Mouse (Mus musculus) intestine, embryonic 16.5 days (tissue): ENCODE measurements around the gene Med29. TPM values are rescaled to one million over a fixed set of nuclear protein-coding genes. Genes with fewer than 3 reads are reported as not detected.
A peak's percentile ranks its signal among the peaks of the same experiment; 100 is the strongest.
"Not testable (repeated sequence)": the region's sequence is repeated elsewhere in the genome, so short reads cannot be mapped to it uniquely, and the experiment has no call there.

Source experiments
- ATAC-seq: fragments of 200-750 bp; cut with Nextera tagmentation; 2 replicates; pipeline ENCODE4 v1.8.0; 2017; ENCODE audit warnings: moderate TSS enrichment, moderate library complexity
- H3K27ac ChIP-seq: fragments of 300-500 bp; sonication (generic); 2 replicates; pipeline ENCODE4 v1.5.1; 2014; ENCODE audit warnings: mild to moderate bottlenecking, low read length
- H3K27me3 ChIP-seq: fragments of 300-500 bp; sonication (generic); replicated peaks from 2 replicates; pipeline ENCODE4 v1.6.1; 2014; ENCODE audit warnings: low read length, control low read depth, mixed read lengths; ENCODE audit not compliant: control insufficient read depth, insufficient read depth
- H3K36me3 ChIP-seq: fragments of 300-500 bp; sonication (generic); 2 replicates; pipeline ENCODE4 v1.6.1; 2014; ENCODE audit warnings: low read length, control low read depth; ENCODE audit not compliant: control insufficient read depth, insufficient read depth
- H3K4me1 ChIP-seq: fragments of 300-500 bp; sonication (generic); 2 replicates; pipeline ENCODE4 v1.6.1; 2014; ENCODE audit warnings: low read length, control low read depth, mixed read lengths; ENCODE audit not compliant: control insufficient read depth, insufficient read depth
- H3K4me2 ChIP-seq: fragments of 300-500 bp; sonication (generic); 2 replicates; pipeline ENCODE4 v1.6.1; 2014; ENCODE audit warnings: low read depth, low read length, control low read depth
- H3K4me3 ChIP-seq: fragments of 300-500 bp; sonication (generic); 2 replicates; pipeline ENCODE4 v1.5.1; 2014; ENCODE audit warnings: mild to moderate bottlenecking, low read length
- H3K9ac ChIP-seq: fragments of 300-500 bp; sonication (generic); 2 replicates; pipeline ENCODE4 v1.6.1; 2014; ENCODE audit warnings: low read depth, low read length
- H3K9me3 ChIP-seq: fragments of 300-500 bp; sonication (generic); 2 replicates; pipeline ENCODE4 v1.6.1; 2016; ENCODE audit warnings: low read length, control low read depth; ENCODE audit not compliant: control insufficient read depth
- WGBS: fragments of 180-500 bp; shearing (Covaris S2); extraction: QIAGEN DNeasy Blood & Tissue Kit; methylation state at CpG from one replicate; pipeline ENCODE4 v1.1.7; 2014; 5-methylcytosine and 5-hydroxymethylcytosine counted together
- polyA plus RNA-seq: library from polyadenylated mRNA; unstranded; fragments of >200 nt; fragmentation: Nextera tagmentation; extraction: Ambion mirVana; gene quantifications from 2 replicates; pipeline ENCODE4 v1.2.1, GENCODE M21; 2015

The Med29 gene
- polyA plus RNA-seq, 1 experiment from 2014 or later = 53.9 TPM

DNA sequence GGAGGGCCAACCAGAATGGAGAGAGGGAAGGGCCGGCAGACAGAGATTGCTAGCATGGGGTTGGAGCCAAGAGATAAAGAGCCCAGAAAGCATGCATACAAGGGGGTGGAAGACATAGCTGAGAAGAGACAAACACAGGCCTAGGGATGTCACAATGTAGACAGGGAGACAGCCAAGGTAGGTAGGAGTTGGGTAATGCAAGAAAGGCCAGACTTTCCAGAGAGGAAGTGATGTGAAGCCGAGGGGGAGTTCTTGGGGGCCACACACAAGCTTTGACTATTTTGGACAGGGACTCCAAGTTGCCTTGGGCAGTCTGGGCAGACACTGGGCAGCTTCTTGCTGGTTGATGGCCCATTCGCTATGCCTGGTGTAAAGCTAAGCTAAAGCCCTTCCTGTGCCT, 9.4 kb upstream of the Med29 start:
- Histone ChIP-seq H3K27ac (no peak overlapping the region), H3K9ac (no peak overlapping the region), H3K4me3 (no peak overlapping the region), H3K9me3 (no peaks in the 10 kb centered on the region), H3K36me3 (peaks cover 29% of the 10 kb centered on the region), H3K27me3 (no peaks in the 10 kb centered on the region), H3K4me1 (no peaks in the 10 kb centered on the region), H3K4me2 (no peak overlapping the region)
- no peak for ATAC-seq
- 85% methylated on average over 3 of the region's 3 CpGs for WGBS

DNA sequence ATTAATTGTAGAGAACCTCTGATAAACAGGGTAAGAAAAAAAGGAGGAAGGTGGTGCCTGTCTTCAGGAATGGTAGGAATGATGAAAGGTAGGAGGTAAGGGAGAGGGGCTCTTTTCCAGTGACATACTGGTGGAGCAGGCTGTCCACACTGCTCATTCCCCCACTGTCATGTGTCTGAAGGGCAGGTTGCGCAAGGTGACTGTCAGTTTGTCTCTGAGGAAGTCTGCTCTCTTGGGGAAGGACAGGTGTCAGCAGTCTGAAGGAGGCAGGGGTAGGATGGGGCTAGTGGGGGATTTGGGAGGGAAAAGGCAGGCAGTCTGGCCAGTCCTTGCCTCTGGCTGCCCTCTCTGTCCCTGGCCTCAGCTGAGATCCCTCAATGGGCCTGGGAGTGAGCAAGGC, 8.5 kb upstream of the Med29 start:
- no peak overlapping the region for H3K27ac ChIP-seq

DNA sequence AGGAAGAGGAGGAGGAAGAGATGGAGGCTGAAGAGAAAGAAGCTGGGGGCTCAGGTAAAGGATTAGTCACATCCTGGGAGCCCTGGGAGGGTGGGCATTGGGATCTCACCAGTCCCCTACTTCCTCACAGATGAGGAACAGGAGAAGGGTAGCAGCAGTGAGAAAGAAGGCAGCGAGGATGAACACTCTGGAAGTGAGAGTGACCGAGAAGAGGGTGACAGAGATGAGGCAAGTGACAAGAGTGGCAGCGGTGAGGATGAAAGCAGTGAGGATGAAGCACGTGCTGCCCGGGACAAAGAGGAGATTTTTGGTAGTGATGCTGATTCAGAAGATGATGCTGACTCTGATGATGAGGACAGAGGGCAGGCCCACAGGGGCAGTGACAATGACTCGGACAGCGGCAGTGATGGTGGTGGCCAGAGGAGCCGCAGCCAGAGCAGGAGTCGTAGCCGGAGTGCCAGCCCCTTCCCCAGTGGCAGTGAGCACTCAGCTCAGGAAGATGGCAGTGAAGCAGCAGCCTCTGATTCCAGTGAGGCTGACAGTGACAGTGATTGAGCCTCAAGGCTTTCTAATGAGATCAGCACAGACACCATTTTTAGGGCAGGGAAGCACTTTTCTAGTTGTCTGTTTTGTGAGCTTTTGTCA, 6.3 kb upstream of the Med29 start:
- Histone ChIP-seq H3K9me3 (no peaks in the 10 kb centered on the region), H3K36me3 (peaks cover 14% of the 10 kb centered on the region), H3K27ac (no peak overlapping the region), H3K9ac (no peak overlapping the region), H3K4me1 (peaks cover 1% of the 10 kb centered on the region), H3K27me3 (no peaks in the 10 kb centered on the region), H3K4me2 (no peak overlapping the region), H3K4me3 (no peak overlapping the region)
- no peak for ATAC-seq
- WGBS = 92% methylated on average over 10 of the region's 10 CpGs

More for the DNA sequence above, 8.5 kb upstream of the Med29 start:
- H3K4me2 ChIP-seq = no peak overlapping the region
- H3K27me3 ChIP-seq = no peaks in the 10 kb centered on the region
- H3K9ac ChIP-seq = no peak overlapping the region
- WGBS = 100% methylated on average over 1 of the region's 1 CpGs
- no peaks in the 10 kb centered on the region for H3K9me3 ChIP-seq
- H3K4me3 ChIP-seq = no peak overlapping the region
- no peak for ATAC-seq
- peaks cover 22% of the 10 kb centered on the region for H3K36me3 ChIP-seq
- H3K4me1 ChIP-seq = no peaks in the 10 kb centered on the region

DNA sequence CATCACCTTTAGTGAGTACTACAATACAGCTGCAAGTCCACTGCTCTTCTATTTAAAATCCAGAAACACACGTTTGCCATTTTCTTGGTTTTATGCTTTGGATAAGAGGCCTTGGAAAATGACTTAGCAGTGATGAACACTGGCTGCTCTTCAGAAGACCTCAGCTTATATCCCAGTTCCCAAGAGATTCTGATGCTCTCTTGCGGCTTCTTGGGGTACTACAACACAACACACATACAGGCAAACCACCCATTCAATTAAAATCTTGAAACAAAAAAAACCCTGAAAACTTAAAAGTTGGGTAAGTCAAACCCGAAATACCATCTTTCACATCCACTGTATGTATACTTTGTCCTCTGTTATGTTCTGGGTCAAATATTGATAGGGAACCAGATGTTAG, 5.5 kb upstream of the Med29 start:
- 71% methylated on average over 3 of the region's 3 CpGs for WGBS
- peaks cover 12% of the 10 kb centered on the region for H3K36me3 ChIP-seq

DNA sequence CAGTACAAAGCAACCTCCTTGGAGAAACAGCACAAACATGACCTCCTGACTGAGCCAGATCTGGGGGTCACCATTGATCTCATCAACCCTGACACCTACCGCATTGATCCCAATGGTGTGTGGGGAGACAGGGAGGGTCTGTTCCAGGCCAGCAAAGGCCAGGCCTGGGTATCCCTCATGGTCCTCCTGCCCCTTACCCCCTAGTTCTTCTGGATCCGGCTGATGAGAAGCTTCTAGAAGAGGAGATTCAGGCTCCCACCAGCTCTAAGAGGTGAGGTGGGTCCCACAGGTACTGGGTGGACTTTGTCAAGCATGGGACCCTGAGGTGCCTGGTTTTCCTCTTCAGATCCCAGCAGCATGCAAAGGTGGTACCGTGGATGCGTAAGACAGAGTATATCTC, 2.9 kb upstream of the Med29 start:
- Histone ChIP-seq H3K4me2 (no peak overlapping the region), H3K36me3 (peaks cover 12% of the 10 kb centered on the region), H3K4me1 (peaks cover 12% of the 10 kb centered on the region), H3K27me3 (no peaks in the 10 kb centered on the region), H3K9ac (no peak overlapping the region), H3K9me3 (no peaks in the 10 kb centered on the region), H3K4me3 (no peak overlapping the region), H3K27ac (no peak overlapping the region)
- 94% methylated on average over 4 of the region's 4 CpGs for WGBS
- ATAC-seq = no peak

More for the DNA sequence above, 5.5 kb upstream of the Med29 start:
- Histone ChIP-seq H3K27me3 (no peaks in the 10 kb centered on the region), H3K4me1 (peaks cover 6% of the 10 kb centered on the region), H3K4me3 (no peak overlapping the region), H3K27ac (no peak overlapping the region), H3K9me3 (no peaks in the 10 kb centered on the region), H3K9ac (no peak overlapping the region), H3K4me2 (no peak overlapping the region)
- no peak for ATAC-seq

DNA sequence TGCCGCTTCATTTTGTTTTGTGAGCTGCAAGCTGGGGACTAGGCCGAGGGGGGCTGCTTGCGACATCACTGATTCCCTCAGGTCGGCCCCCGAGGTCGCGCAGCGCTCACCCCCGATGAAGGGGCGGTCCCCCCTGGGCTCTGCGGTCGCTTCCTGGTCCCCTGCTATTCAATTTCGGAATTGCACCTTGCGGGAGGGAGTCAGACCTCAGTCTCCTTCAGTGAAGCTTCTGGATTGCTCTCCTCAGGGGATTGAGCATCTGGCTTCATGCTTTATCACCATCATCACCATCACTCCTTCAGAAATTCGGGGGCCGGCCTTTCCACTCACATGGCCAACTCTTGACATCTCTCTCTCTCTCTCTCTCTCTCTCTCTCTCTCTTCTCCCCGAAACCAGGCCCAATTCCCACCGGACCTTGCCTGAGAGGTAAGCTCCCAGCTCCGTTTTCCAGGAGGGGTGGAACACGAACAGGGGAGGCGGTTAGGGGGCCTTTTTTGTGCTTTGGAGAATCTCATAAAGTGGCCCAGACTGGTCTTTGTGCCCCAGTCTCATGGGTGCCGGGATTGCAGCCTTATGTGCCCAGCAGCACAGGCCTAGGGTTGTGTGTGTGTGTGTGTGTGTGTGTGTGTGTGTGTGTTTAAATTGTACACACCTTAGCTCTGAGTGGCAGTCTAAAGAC, 904 bp upstream of the Med29 start:
- H3K4me3 ChIP-seq = peak overlapping the region; percentile 71
- ATAC-seq = no peak
- peaks cover 12% of the 10 kb centered on the region for H3K4me1 ChIP-seq
- H3K4me2 ChIP-seq = peak overlapping the region; percentile 92
- H3K9me3 ChIP-seq = no peaks in the 10 kb centered on the region
- peaks cover 16% of the 10 kb centered on the region for H3K36me3 ChIP-seq
- WGBS = 5% methylated on average over 22 of the region's 22 CpGs
- H3K27ac ChIP-seq = peak overlapping the region; percentile 53
- no peaks in the 10 kb centered on the region for H3K27me3 ChIP-seq
- peak overlapping the region; percentile 80 for H3K9ac ChIP-seq

DNA sequence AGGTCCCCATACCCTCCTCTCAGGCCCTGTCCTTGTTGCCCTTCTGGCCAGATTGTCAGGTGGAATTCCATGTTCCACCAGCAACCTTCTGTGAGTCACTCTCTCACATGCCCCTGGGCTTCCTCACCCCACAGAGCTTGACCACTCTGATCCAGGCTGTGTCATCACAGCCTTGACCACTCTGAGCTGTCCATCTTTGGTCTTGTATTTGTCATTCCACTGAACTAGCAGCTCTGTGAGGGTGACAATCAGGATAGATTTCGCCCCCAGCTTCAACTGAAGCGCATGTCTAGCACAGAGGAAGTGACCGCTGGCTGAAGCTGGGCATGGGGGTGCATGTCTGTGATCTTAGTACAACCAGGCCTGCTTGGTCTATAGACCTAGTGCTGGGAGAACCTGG, 2.2 kb downstream of the Med29 start:
- no peaks in the 10 kb centered on the region for H3K27me3 ChIP-seq
- H3K9me3 ChIP-seq = no peaks in the 10 kb centered on the region
- no peak for ATAC-seq
- 97% methylated on average over 3 of the region's 3 CpGs for WGBS
- H3K27ac ChIP-seq = no peak overlapping the region
- peaks cover 15% of the 10 kb centered on the region for H3K36me3 ChIP-seq
- H3K9ac ChIP-seq = no peak overlapping the region
- no peak overlapping the region for H3K4me3 ChIP-seq
- H3K4me1 ChIP-seq = peaks cover 16% of the 10 kb centered on the region
- no peak overlapping the region for H3K4me2 ChIP-seq

DNA sequence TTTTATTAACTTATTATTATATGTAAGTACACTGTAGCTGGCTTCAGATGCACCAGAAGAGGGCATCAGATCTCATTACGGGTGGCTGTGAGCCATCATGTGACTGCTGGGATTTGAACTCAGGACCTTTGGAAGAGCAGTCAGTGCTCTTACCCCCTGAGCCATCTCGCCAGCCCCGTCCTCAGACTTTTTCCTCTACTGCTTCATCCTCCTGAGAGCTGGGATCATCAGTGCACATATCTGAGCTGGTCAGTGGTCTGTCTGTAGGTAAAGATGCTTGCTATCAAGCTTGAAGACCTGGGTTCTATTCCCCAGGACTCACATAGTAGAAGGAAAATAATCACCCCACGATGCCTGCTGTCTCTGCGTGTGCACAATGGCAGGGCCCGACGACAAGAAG, 5.1 kb downstream of the Med29 start:
- 80% methylated on average over 7 of the region's 7 CpGs for WGBS
- peaks cover 15% of the 10 kb centered on the region for H3K36me3 ChIP-seq

DNA sequence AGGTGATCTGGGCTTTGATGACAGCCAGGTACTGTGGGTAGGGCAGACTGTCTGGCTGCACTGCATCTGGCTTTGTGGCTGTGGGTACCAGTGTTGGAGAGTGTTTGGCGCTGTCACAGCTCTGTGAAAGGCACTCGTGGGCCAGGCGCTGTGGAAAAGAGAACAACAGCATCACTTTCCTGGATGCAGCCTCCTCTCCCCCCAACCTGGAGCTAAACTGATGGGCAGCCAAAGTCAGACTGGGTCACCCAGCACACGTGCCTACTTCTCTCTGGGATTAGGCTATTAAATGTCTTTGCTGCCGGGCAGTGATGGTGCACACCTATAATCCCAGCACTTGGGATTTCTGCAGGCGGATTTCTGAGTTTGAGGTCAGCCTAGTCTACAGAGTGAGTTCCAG, 5.6 kb downstream of the Med29 start:
- not testable (repeated sequence) for H3K9ac ChIP-seq, ATAC-seq, H3K27me3 ChIP-seq, H3K27ac ChIP-seq, H3K9me3 ChIP-seq, H3K4me2 ChIP-seq, H3K4me3 ChIP-seq
- peaks cover 15% of the 10 kb centered on the region for H3K36me3 ChIP-seq
- H3K4me1 ChIP-seq = peaks cover 30% of the 10 kb centered on the region
- WGBS = 78% methylated on average over 6 of the region's 6 CpGs

More for the DNA sequence above, 5.1 kb downstream of the Med29 start:
- H3K4me2 ChIP-seq, H3K9ac ChIP-seq, ATAC-seq, H3K27me3 ChIP-seq, H3K4me3 ChIP-seq, H3K9me3 ChIP-seq, H3K27ac ChIP-seq: not testable (repeated sequence)
- peaks cover 29% of the 10 kb centered on the region for H3K4me1 ChIP-seq
